ENCODE assay signal across 8 mouse cellular contexts in genomic region chr3:104638403-104638779, GRCm38 (mm10). TPM values are rescaled to one million over a fixed set of nuclear protein-coding genes. Genes with fewer than 3 reads are reported as not detected.
A peak's percentile ranks its signal among the peaks of the same experiment; 100 is the strongest.
DNase-seq lines count a peak whose midpoint lies in the region; ATAC-seq lines count a peak whose summit lies in the region.

TSS of gene Slc16a1 (plus strand) at chr3:104638668.

- peaks cover 15% of the 10 kb centered on the region for H3K4me1 ChIP-seq in hindbrain, embryonic 15.5 days (replicated peaks)

- H3K9ac ChIP-seq in hindbrain, embryonic 15.5 days: peak within 1 kb of the TSS; percentile 73

- peak within 1 kb of the TSS; percentile 79 for H3K4me2 ChIP-seq in hindbrain, embryonic 15.5 days

- H3K79me2 ChIP-seq in macrophage (ENCODE audit: inconsistent target): peaks cover 10% of the 10 kb centered on the region; the same call in 1 of the 2 replicates

- no peaks in the 10 kb centered on the region for H3K9me3 ChIP-seq in hindbrain, embryonic 15.5 days

- peak; percentile 98 for ATAC-seq in hindbrain, embryonic 15.5 days (ENCODE audit: low FRiP score, low read depth)

- H3K4me3 ChIP-seq in hindbrain, embryonic 15.5 days: peak within 1 kb of the TSS; percentile 84
- peak within 1 kb of the TSS; percentile 81 for H3K4me3 ChIP-seq in macrophage (ENCODE audit: inconsistent target)

- peak; percentile 91 for DNase-seq in R1 (ENCODE audit: low read depth, low spot score)
- peak; percentile 95 to 97 for DNase-seq in cerebellum, postnatal 25 days
- DNase-seq in frontal cortex, postnatal 36 days (ENCODE audit: low spot score in 2 of 2): peak; percentile 87 to 90
- DNase-seq in left cerebral cortex, adult 18-20 months (ENCODE audit: low spot score in 2 of 2): peak; percentile 89 to 92
- DNase-seq in right cerebral cortex, adult 18-20 months: peak; percentile 94
- DNase-seq in urinary bladder, postnatal 10 days (ENCODE audit: low spot score): peak; percentile 59

- no peaks in the 10 kb centered on the region for H3K27me3 ChIP-seq in hindbrain, embryonic 15.5 days

- peak within 1 kb of the TSS; percentile 57 for H3K27ac ChIP-seq in hindbrain, embryonic 15.5 days (replicated peaks)
- H3K27ac ChIP-seq in macrophage: peak within 1 kb of the TSS; percentile 74

- under 1% methylated on average over 50 of the region's 50 CpGs for WGBS in hindbrain, embryonic 15.5 days
- under 1% methylated on average over 49 of the region's 50 CpGs for WGBS in macrophage (ENCODE audit: missing documents)

- no peaks in the 10 kb centered on the region for H3K36me3 ChIP-seq in hindbrain, embryonic 15.5 days
- H3K36me3 ChIP-seq in macrophage (ENCODE audit: inconsistent target): no peaks in the 10 kb centered on the region

RNA-seq across cellular contexts. Expression of gene Slc16a1, which starts in this region (rescaled TPM):
- 9.1 and 10.5 TPM in 2 replicates for polyA plus RNA-seq in hindbrain, embryonic 15.5 days (2015; fragmentation: Nextera tagmentation; extraction: Ambion mirVana)
- 10 to 100 TPM; 18.2 to 20.3 TPM for total RNA-seq in left cerebral cortex, adult 18-20 months (2021)
- 1 to 10 TPM in 5 of 26 experiments, under 1 TPM in 19, not detected in 2; 0.13 to 3.5 (median 0.58) TPM for total RNA-seq in macrophage (2018; cell fraction: chromatin; rRNA removed)
- 10 to 100 TPM in 1 of 26 experiments, 1 to 10 TPM in 25; 1.5 to 10.7 (median 3.8) TPM for total RNA-seq in macrophage (2018; cell fraction: cytosol; rRNA removed)
- total RNA-seq in macrophage (2018; cell fraction: nucleus; rRNA removed): 10 to 100 TPM in 2 of 26 experiments, 1 to 10 TPM in 24; 1.8 to 15.6 (median 4.2) TPM
- 3.7 to 13.7 TPM (median 4.0 TPM) in 3 replicates for polyA plus RNA-seq in macrophage (2018)

Comparison
In these comparisons a context has a peak if more than half of its experiments do, and no peak if none do; other contexts are left out.
1. Peak in every context shown above with its lines: DNase-seq, ATAC-seq, H3K4me3 ChIP-seq and H3K27ac ChIP-seq.